Mouse (Mus musculus): ENCODE measurements around the gene Pde2a. TPM values are rescaled to one million over a fixed set of nuclear protein-coding genes. Genes with fewer than 3 reads are reported as not detected.

Gene Pde2a
- total RNA-seq, 2 experiments from 2014 or later = 72.2 to 78.0 TPM

DNA sequence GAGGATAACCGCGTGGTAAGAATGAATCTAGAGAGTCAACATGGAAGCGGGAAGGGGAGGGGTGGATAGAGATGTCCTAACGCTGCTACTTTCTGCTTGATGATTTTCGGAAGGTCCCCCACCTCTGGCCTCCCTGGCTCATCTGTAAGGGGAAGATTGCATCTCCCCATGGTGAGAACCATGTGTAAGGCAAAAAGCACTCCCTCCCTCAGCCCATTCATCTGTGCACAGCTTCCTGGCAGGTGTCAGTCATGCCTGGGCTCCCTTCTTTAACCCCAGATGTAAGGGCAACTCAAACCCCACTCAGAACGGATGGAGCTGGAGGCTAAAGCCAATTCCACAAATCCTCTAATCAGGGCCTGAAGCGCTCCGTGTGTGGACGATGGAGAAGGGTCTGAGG is 78.2 kb downstream of the Pde2a start:
- DNase-seq = no peak
- intact Hi-C loops (cut with DNase I) = loop anchor here (1.0 to 5.0 kb wide), 2 partner anchors 43 to 48 kb away; no protein-coding TSS in a partner anchor

DNA sequence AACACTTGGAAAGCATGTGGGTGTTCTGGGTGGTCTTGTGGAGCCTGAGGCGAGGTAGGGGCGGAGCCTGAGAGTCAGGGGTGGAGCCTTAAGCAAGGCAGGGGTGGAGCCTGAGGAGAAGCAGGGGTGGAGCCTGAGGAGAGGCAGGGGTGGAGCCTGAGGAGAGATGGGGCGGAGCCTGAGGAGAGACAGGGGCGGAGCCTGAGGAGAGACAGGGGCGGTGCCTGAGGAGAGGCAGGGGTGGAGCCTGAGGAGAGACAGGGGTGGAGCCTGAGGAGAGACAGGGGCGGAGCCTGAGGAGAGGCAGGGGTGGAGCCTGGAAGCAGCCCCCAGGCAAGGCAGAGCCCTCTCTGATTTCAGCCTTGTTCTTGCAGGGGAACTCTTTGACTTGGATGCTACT is 79.7 kb downstream of the Pde2a start:
- intact Hi-C loops (cut with DNase I) = loop anchor here (5.0 kb wide), 1 partner anchor 41 kb away; no protein-coding TSS in a partner anchor
- no peak for DNase-seq

DNA sequence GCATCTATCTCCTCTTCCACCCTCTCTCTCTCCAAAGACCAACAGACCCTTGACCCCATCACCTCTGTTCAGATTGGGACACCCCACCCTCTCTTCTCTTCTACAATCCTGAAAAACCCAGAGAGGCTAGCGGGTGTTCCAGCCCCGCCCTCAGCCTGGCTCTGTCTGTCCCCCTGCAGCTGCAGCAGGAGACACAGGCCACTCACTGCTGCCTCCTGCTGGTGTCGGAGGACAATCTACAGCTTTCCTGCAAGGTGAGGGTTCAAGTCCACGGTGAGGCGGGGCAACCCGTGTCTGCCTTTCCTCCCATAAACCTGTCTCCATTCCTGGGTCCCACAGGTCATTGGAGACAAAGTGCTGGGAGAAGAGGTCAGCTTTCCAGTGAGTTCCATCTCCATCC is 80.2 kb downstream of the Pde2a start:
- peak; percentile 42 to 47 for DNase-seq
- intact Hi-C loops (cut with DNase I) = loop anchor here (5.0 kb wide), 1 partner anchor 41 kb away; no protein-coding TSS in a partner anchor

DNA sequence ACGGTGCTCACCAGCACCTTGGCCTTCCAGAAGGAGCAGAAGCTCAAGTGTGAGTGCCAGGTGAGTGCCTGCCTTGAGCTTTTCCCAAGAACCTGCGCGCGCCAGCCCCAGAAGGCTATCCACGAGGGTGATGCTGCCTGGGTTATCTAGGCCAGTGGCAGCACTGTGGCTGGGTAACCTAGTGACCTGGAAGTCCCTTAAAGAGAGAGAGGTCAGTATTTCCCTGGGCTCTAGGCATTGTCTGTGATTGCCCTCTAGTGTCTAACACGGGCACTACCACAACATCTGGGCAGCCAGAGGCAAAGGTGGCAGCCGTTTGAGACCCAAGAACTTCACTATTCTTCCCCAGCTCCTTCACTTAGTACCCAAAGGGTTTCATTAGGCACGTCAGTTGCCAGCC is 81.9 kb downstream of the Pde2a start:
- peak; percentile 69 to 83 for DNase-seq
- intact Hi-C loops (cut with DNase I) = loop anchor here (1.0 to 5.0 kb wide), 2 partner anchors 39 to 53 kb away; no protein-coding TSS in a partner anchor

DNA sequence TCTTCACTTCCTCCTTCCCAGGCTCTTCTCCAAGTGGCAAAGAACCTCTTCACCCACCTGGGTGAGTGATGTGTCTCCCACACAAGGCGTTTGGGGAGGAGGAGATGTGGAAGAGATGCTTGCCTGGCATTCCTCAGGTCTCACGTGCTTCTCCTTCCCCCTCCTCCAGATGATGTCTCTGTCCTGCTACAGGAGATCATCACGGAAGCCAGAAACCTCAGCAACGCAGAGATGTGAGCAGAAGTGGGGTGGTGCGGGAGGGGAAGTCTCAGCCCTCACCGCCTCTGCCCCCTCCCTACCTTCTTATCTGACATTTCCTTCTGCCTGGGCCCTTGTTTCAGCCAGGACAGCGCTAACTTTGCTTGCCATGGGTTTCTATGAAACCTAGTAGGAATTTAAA is 82.3 kb downstream of the Pde2a start:
- intact Hi-C loops (cut with DNase I) = loop anchor here (1.0 to 5.0 kb wide), 2 partner anchors 38 to 54 kb away; no protein-coding TSS in a partner anchor
- no peak for DNase-seq

DNA sequence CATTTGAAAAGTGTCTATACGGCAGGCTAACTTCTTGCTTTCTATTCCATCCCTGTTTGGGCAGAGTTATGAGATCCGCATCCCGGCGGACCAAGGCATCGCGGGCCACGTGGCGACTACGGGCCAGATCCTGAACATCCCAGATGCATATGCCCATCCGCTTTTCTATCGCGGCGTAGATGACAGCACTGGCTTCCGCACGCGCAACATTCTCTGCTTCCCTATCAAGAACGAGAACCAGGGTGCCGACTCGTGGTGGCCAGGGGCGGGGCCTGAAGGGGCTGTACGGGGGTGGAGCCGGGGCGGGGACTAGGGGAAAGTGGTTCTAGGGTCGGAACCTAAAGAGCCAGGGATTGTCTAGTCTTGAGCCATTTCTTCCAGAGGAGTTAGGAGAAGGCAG is 83.0 kb downstream of the Pde2a start:
- DNase-seq = no peak
- intact Hi-C loops (cut with DNase I) = loop anchor here (5.0 kb wide), 1 partner anchor 38 kb away; no protein-coding TSS in a partner anchor

DNA sequence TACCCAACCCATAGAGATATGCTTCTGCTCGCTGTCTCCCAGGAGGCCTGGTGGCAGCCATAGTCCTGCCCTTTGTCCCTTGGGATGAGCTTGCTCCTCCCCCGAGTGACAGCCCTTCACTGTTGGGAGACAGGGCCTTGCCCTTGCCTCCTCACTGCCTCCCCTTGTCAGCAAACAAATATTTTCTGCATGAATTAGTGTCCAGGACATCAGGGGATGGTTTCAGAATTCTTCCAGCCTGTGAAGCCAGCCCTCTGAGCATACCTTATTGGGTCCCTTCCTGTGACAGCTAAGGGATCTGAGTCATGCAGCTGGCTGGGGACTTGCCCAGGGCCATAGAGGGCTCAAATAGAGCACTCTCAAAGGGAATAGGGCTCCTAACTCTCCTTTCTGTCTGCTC is 87.7 kb downstream of the Pde2a start:
- intact Hi-C loops (cut with DNase I) = no loop called here
- no peak for DNase-seq

DNA sequence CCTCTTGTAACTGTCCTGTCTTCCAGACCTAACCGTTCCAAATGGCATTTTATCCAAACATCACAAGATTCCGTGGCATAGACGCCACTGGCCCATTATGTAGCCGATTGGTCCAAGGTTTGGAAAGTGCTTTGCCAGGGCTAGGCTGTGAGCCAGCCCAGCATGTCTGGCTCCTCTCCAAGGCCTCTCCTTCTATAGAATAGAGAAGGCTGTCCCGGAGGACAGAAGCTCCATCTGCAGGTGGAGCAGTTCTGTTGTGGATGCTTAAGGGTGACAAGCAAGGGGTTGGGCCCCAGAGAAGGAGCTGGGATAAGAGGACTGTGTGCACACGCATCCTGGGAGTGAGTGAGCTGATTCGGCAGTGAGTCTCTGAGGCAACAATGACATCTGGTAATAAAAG is 92.2 kb downstream of the Pde2a start:
- intact Hi-C loops (cut with DNase I) = no loop called here
- no peak for DNase-seq

DNA sequence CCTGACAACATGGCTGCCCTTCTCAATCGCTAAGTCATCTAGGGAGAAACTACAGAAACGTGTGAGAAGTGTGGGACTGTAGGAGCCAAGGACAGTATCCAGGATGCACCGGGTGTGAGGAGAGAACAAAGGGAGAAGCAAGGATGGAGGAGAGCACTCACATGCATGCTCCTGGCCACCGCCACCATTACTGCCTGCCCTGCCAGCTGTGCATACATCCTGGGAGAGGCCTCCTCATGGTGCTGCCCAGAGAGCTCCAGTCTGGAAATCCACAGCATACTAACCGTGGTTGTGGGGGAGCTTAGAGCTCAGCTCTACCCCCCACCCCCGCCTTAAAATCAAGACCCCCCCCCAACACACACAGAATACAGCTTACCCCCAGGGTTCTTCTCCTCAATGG is 93.3 kb downstream of the Pde2a start:
- intact Hi-C loops (cut with DNase I) = no loop called here
- no peak for DNase-seq

DNA sequence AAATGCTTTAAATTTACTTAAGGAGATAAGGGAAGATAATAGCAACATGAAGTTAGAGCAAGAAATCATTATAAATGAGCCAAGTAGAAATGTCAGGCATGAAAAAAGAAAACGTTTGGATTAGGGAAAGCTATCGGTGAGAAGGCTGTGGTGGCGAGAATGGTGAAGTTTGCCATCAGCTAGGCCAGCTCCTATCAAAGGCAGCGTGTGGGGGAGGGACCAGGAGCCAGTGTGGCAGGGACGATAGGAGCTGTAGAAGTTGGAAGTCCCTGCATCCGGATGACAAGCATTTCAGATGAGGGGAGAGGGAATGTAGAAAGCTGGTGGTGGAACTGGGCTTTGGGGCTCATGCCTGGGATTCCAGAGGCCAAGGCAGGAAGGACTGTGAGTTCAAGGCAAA is 93.8 kb downstream of the Pde2a start:
- no peak for DNase-seq
- intact Hi-C loops (cut with DNase I) = no loop called here

DNA sequence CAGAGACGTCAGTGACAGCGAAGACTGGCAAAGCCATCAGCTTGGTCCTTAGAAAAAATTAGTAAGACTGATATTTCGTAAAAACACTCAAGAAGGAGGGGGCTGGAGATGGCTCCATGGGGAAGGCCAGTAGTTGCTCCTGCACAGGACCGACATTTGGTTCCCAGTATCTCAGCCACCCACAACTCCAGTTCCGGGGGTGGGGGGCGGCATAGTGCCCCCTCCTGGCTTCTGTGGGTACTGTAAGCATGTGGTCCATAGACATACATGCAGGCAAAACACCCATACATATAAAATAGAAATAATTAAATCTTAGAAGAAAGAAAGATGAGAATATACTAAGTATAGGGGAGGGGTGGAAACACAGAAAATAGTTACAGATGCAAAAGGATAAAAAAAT is 95.0 kb downstream of the Pde2a start:
- no peak for DNase-seq
- intact Hi-C loops (cut with DNase I) = no loop called here

DNA sequence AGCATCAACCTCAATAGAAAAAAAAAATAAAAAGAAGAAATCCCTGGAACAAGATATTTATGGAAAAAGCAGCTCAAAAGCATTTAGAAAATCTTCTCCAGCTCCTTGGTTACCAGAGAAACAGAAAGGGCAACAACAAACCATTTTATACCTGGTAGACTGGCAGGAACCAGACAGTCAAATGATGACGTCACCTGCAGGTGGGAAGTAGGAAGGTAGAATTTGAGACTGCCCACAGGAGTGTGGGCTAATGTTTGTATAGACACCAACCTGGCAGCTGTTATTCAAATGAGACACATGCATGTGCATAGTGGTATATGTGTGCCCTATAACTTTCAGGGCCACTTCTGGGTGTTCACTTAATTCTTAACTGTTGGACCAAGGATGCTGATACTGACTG is 100.2 kb downstream of the Pde2a start:
- intact Hi-C loops (cut with DNase I) = no loop called here
- no peak for DNase-seq

DNA sequence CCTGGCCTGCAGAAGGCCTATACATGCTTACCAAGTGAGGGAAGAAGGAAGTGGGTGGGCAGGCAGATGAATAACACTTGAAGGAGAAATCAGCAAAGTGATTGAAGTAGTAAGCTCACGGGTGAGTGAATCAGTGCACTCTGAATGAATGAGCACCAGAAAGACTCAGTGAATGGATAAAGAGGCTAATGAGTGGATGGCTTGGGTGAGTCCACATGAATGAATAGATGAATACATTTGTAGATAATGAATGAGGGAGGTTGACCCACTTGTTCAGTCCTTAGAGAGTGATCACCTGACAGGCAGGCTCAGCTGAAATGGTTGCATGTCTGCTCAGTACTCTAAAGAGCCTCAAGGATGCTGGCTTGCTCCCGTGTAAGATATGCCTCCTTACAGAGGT is 101.7 kb downstream of the Pde2a start:
- intact Hi-C loops (cut with DNase I) = no loop called here
- DNase-seq = no peak

DNA sequence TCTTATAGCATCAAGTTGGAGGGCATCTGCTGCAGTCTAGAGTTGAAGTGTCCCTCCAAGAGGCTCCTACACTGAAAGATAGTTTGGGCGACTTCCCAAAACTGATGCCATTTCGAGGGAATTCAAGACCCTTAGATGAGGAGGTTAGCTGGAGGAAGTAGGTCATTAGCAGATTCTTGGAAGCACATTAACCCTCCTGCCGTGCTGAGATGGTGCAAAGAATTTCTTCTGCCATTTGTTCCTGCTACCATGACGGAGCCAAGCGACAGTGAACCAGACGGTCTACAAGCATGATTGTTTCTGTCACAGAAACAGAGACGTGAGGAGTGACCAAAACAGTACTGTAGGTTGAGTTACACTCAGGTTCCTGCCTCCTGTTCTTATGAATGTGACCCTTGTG is 105.0 kb downstream of the Pde2a start:
- DNase-seq = no peak
- intact Hi-C loops (cut with DNase I) = no loop called here

DNA sequence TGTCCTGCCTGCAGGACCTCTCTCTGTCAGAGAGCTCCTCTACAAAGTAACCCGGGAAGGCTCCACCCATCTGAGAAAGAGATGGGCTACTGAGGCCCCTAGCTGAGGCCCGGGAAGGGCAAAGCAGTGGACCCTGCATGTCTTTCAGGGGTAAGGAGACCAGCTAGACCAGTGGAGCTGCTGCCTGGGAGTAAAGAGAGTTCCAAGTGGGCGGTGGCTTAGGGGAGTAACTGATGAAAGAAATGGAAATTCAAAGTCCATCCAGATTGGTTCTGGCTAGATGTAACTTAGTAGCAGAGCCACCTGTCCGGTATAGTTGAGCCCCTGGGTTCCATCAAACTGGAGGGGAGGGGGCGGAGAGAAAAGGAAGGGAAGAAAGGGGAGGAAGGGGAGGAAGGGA is 112.9 kb downstream of the Pde2a start:
- DNase-seq = no peak
- intact Hi-C loops (cut with DNase I) = no loop called here

DNA sequence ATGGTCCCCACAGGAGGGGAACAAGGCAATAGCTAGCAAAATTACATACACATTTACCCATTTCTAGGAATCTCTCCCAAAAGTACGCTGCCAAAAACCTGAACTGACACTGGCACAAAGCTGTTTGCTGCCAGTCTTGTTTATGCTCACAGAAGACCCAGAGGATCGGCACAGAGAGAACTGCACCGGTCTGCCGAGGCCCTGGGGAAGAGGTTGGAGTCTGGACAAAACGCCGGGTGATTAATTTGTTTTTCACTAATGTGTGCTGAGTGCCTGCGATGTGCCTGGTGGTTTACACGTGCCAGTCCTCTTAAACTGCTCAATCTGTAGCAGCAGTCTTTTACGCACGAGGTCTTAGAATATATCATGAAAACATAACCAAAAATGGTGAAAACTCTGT is 113.6 kb downstream of the Pde2a start:
- intact Hi-C loops (cut with DNase I) = no loop called here

DNA sequence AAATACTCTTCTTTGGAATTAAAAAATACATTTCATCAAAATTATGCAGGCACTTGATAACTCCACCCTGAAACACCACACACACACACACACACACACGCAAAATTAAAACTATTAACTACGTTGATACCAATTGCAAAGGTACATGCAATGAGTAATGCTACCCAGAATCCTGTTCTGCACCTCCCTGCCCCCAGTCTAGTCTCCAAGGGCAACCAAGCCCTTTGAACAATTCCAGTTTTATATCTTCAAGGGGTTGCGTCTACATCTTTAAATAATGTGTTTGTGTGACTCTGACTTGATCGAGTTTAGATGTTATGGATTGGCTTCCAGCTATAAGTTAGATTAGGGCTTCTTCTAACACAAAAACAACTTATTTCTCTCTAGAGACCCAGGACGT is 114.0 kb downstream of the Pde2a start:
- DNase-seq = no peak
- intact Hi-C loops (cut with DNase I) = no loop called here

More for the DNA sequence above, 113.6 kb downstream of the Pde2a start:
- DNase-seq = no peak

DNA sequence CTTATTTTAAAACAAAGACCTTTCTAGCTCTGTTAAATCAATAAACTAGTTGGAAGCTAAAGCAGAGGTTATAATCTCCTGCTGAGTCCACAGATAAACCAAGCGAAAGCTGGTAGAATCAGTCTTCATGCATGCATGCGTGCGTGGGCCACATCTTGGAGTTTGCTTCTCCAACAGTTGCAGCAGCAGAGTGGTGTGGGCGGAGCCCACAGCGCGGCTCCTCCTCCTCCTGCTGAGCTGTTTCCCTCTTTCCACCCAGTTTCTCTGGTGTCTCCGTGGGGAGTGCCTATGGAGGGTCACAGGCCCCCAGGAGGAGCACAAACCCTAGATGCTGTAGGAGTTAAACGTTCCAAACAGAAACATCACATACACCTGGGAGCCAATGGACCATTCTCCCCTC is 116.0 kb downstream of the Pde2a start:
- intact Hi-C loops (cut with DNase I) = no loop called here
- DNase-seq = no peak

DNA sequence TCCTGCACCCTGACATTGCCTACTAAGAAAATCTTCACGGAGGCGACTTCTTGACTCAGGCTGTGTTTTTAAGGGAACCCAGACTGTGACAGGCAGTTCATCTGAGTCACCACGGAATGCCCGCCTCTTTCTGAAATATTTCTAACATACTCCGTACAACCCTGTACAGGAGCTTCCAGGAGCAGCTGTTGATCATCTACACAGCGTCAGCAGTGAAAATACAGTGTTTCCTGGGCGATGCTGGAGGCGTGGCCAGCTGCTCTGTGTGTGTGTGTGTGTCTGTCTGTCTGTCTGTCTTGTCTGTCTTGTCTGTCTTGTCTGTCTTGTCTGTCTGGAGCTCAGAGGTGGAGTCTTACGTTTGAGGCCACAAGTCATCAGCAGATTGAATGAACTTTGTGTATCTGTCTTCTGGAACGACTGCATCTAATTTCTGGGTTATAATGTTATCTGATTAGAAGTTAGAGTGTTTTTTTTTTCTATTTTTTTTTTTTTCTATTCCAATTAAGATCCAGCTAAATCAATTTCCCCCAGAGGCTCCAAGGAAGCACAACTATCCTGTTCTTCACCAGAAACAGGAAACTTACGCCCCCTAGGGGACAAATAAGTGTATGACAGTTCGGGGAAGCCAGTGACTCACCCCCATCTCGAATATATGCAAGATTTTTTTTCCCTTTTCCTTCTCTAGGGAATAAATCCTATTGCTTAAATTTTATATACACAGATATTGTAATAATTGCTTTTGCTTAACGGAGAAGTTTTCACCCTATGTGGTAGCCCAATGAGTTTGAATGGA is 116.8 kb downstream of the Pde2a start:
- intact Hi-C loops (cut with DNase I) = no loop called here

DNA sequence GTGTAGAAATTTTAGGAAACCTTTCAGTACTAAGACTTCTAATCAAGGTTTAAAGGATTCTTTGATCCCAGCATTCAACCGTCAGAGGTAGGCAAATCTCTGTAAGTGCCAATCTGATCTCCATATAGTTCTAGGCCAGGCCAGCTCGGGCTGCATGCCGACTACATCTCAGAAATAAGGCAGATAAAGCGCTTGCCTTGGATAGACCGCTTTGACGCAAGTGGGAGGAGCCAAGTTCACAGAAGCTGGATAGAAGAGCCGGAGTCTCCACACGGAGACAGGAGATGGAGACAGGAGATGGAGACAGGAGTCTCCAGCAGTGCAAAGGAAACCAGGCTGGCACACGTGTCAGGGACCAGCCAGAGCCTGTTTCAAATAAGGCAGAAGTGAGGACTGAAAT is 118.3 kb downstream of the Pde2a start:
- DNase-seq = no peak
- intact Hi-C loops (cut with DNase I) = loop anchor here (5.0 kb wide), 1 partner anchor 37 kb away; no protein-coding TSS in a partner anchor

More for the DNA sequence above, 116.8 kb downstream of the Pde2a start:
- peak; percentile 25 to 48 for DNase-seq

DNA sequence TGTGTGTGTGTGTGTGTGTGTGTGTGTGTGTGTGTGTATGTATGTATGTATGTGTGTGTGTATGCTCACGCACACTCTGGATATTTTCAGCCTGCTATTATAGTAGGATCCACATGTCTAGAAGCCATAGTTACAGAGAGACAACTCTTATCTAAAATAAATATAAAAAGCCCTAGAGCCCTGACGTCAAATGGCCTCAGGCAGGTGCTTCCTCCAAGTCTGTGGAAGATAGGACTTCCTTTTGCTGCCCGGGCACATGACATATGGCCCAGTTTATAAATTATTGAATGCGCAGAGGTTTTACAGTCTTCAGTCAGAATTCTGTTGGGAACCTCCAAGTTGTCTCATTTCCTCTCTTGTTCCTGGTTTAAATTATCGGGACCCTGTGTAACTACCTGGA is 119.2 kb downstream of the Pde2a start:
- intact Hi-C loops (cut with DNase I) = loop anchor here (1.0 to 5.0 kb wide), 3 partner anchors 38 to 128 kb away; no protein-coding TSS in a partner anchor
- DNase-seq = no peak

DNA sequence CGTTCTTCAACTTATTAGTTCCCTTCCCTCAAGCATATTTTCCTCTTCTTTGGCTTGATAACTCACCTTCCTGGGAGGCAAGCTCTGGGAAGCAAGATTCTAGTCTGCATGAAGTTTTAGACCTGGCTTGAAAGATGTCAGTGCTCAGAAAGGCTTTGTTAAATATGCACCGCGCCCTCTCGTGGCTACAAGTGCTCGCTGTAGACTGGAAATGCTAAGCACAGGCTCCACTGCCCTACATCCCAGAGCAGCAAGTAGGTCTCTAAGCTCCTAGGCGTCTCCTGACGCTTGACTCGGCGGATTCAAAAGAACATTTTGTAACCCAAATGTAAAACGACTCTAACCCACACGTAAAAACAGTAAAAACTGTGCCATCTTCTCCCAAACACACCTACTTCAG is 119.6 kb downstream of the Pde2a start:
- intact Hi-C loops (cut with DNase I) = loop anchor here (1.0 to 5.0 kb wide), 3 partner anchors 39 to 129 kb away; no protein-coding TSS in a partner anchor

More for the DNA sequence above, 119.6 kb downstream of the Pde2a start:
- DNase-seq = peak; percentile 62 to 75
